Mouse (Mus musculus) CD4-positive naive resting alpha-beta T cell, adult 57 days (primary cell): ENCODE data around the gene Elmod3. TPM values are rescaled to one million over a fixed set of nuclear protein-coding genes. Genes with fewer than 3 reads are reported as not detected.

Experiments
- total RNA-seq: library from RNA; stranded (reverse); gene quantifications from one replicate; pipeline ENCODE4 v1.2.4, GENCODE M21; 2023

The Elmod3 gene
- total RNA-seq, result 12.1 TPM

GRCm38 (mm10) chr6:72597956-72598753 is at the start of gene Elmod3, which contains the start of gene Retsat:
Gene Elmod3 (minus strand): TSS chr6:72598413.
Gene Retsat (plus strand): TSS chr6:72598475.

GRCm38 (mm10) chr6:72616643-72617288 is 18.6 kb upstream of the Elmod3 start, which contains the start of gene Tgoln1:
Gene Tgoln1 (minus strand): TSS chr6:72617000.

GRCm38 (mm10) chr6:72544283-72544987 is 53.8 kb downstream of the Elmod3 start, which contains the start of gene Capg:
Gene Capg (plus strand): TSS chr6:72544391.

GRCm38 (mm10) chr6:72521607-72522006 is 76.6 kb downstream of the Elmod3 start, which contains the start of gene Sh2d6:
Gene Sh2d6 (minus strand): TSS chr6:72521707.

Other genes with a start within 250 kb of the Elmod3 start
- 1.0 TPM for gene Tmem150a, start 243.0 kb downstream of the Elmod3 start, total RNA-seq
- gene Rnf181, start 231.5 kb downstream of the Elmod3 start, total RNA-seq, result 73.6 TPM
- gene Vamp5, start 217.9 kb downstream of the Elmod3 start, total RNA-seq, result 10.3 TPM
- gene Vamp8, start 207.7 kb downstream of the Elmod3 start, total RNA-seq, result 70.9 TPM
- 10.6 TPM for gene Ggcx, start 184.1 kb downstream of the Elmod3 start, total RNA-seq
- gene Mat2a, start 158.9 kb downstream of the Elmod3 start, total RNA-seq, result 248 TPM
- gene Sh2d6, start 76.7 kb downstream of the Elmod3 start, total RNA-seq, result not detected
- gene Capg, start 54.0 kb downstream of the Elmod3 start, total RNA-seq, result 38.6 TPM
- 6.8 TPM for gene Retsat, start 62 bp upstream of the Elmod3 start, total RNA-seq
- gene Tgoln1, start 18.6 kb upstream of the Elmod3 start, total RNA-seq, result 194 TPM
- gene Tcf7l1, start 190.8 kb upstream of the Elmod3 start, total RNA-seq, result 3.1 TPM